Mouse (Mus musculus) liver, embryonic 15.5 days (tissue): ENCODE measurements at regions not wholly inside any gene's neighbourhood (a gene's known extent, or its start where the extent isn't known, plus 50 kb on each side); places are given as distances from the start of the nearest gene placed in this dataset.

Experiments used
- ATAC-seq: fragments of 200-750 bp; cut with Nextera tagmentation; 2 replicates; pipeline ENCODE4 v1.8.0; 2017; ENCODE audit warnings: moderate number of reproducible peaks, mild to moderate bottlenecking, moderate library complexity; ENCODE audit not compliant: insufficient read depth
- H3K27ac ChIP-seq: fragments of 300-500 bp; sonication (generic); replicated peaks from 2 replicates; pipeline ENCODE4 v1.5.1; 2015; ENCODE audit warnings: mild to moderate bottlenecking, inconsistent platforms
- H3K27me3 ChIP-seq: fragments of 300-500 bp; sonication (generic); 2 replicates; pipeline ENCODE4 v1.6.1; 2015; ENCODE audit warnings: mild to moderate bottlenecking, inconsistent platforms
- H3K36me3 ChIP-seq: fragments of 300-500 bp; sonication (generic); replicated peaks from 2 replicates; pipeline ENCODE4 v1.6.1; 2015; ENCODE audit warnings: moderate library complexity, mild to moderate bottlenecking, inconsistent platforms
- H3K4me1 ChIP-seq: fragments of 300-500 bp; sonication (generic); replicated peaks from 2 replicates; pipeline ENCODE4 v1.6.1; 2015; ENCODE audit warnings: inconsistent platforms
- H3K4me2 ChIP-seq: fragments of 300-500 bp; sonication (generic); 2 replicates; pipeline ENCODE4 v1.6.1; 2015; ENCODE audit warnings: moderate library complexity, mild to moderate bottlenecking, inconsistent platforms
- H3K4me3 ChIP-seq: fragments of 300-500 bp; sonication (generic); replicated peaks from 2 replicates; pipeline ENCODE4 v1.5.1; 2015; ENCODE audit warnings: mild to moderate bottlenecking, inconsistent platforms
- H3K9ac ChIP-seq: fragments of 300-500 bp; sonication (generic); 2 replicates; pipeline ENCODE4 v1.6.1; 2015; ENCODE audit warnings: moderate library complexity, mild to moderate bottlenecking, inconsistent platforms
- H3K9me3 ChIP-seq: fragments of 300-500 bp; sonication (generic); replicated peaks from 2 replicates; pipeline ENCODE4 v1.6.1; 2016; ENCODE audit warnings: inconsistent platforms
- WGBS: fragments of 180-500 bp; shearing (Covaris S2); methylation state at CpG from one replicate; pipeline ENCODE4 v1.1.7; 2015; ENCODE audit warnings: mixed read lengths; ENCODE audit not compliant: insufficient replicate concordance; 5-methylcytosine and 5-hydroxymethylcytosine counted together

GRCm38 (mm10) chr19:25729103-25729502 lies 56.9 kb downstream of the Dmrt2 start:
- no peak for ATAC-seq
- Histone ChIP-seq H3K9me3 (no peaks in the 10 kb centered on the region), H3K4me3 (no peak overlapping the region), H3K36me3 (no peaks in the 10 kb centered on the region), H3K9ac (no peak overlapping the region), H3K27me3 (no peaks in the 10 kb centered on the region), H3K4me2 (no peak overlapping the region), H3K4me1 (no peaks in the 10 kb centered on the region), H3K27ac (no peak overlapping the region)
- WGBS = 74% methylated on average over 5 of the region's 5 CpGs

GRCm38 (mm10) chr19:25729633-25730032 lies 57.4 kb downstream of the Dmrt2 start:
- no peak overlapping the region for H3K4me3 ChIP-seq
- no peak for ATAC-seq
- WGBS = 76% methylated on average over 1 of the region's 1 CpGs
- no peaks in the 10 kb centered on the region for H3K36me3 ChIP-seq
- H3K9ac ChIP-seq = no peak overlapping the region
- no peaks in the 10 kb centered on the region for H3K4me1 ChIP-seq
- H3K9me3 ChIP-seq = no peaks in the 10 kb centered on the region
- no peak overlapping the region for H3K27ac ChIP-seq
- H3K4me2 ChIP-seq = no peak overlapping the region
- H3K27me3 ChIP-seq = no peaks in the 10 kb centered on the region

GRCm38 (mm10) chr19:25778455-25778854 lies 106.2 kb downstream of the Dmrt2 start:
- WGBS = 61% methylated on average over 4 of the region's 4 CpGs
- no peaks in the 10 kb centered on the region for H3K36me3 ChIP-seq
- no peaks in the 10 kb centered on the region for H3K27me3 ChIP-seq
- no peak overlapping the region for H3K27ac ChIP-seq
- no peak for ATAC-seq
- no peaks in the 10 kb centered on the region for H3K9me3 ChIP-seq
- H3K4me2 ChIP-seq = no peak overlapping the region
- no peaks in the 10 kb centered on the region for H3K4me1 ChIP-seq
- H3K9ac ChIP-seq = no peak overlapping the region
- no peak overlapping the region for H3K4me3 ChIP-seq

- H3K27ac ChIP-seq = no peak overlapping the region
- H3K9ac ChIP-seq = no peak overlapping the region
- no peak for ATAC-seq
- no peaks in the 10 kb centered on the region for H3K36me3 ChIP-seq
- no peaks in the 10 kb centered on the region for H3K9me3 ChIP-seq
- WGBS = 50% methylated on average over 7 of the region's 7 CpGs
- H3K27me3 ChIP-seq = no peaks in the 10 kb centered on the region
- no peak overlapping the region for H3K4me3 ChIP-seq
- H3K4me1 ChIP-seq = no peaks in the 10 kb centered on the region
- H3K4me2 ChIP-seq = no peak overlapping the region
Observed at GRCm38 (mm10) chr19:25779356-25779755, 107.1 kb downstream of the Dmrt2 start.

DNA sequence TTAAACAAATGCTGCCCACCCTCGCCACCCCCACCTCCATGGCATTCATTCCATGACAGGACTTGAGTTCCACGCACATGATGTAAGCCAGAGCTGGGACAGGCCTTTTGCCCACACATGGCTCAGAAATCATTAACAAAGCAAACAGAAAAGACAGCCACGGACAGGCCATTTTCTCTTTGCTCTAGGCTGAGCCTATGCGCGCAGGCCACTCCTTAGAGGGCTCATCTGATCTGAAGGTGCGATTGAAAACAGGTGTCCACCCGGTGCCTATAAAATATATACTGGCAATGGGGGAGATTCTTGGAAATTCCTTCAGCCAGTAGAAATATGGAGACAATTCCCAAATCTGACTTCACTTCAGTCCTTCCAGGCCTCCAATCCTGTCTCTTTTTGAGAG lies 109.1 kb downstream of the Dmrt2 start:
- no peak overlapping the region for H3K4me2 ChIP-seq
- H3K36me3 ChIP-seq = no peaks in the 10 kb centered on the region
- ATAC-seq = no peak
- no peaks in the 10 kb centered on the region for H3K27me3 ChIP-seq
- no peaks in the 10 kb centered on the region for H3K4me1 ChIP-seq
- H3K27ac ChIP-seq = no peak overlapping the region
- H3K9me3 ChIP-seq = no peaks in the 10 kb centered on the region
- H3K9ac ChIP-seq = no peak overlapping the region
- WGBS = 59% methylated on average over 7 of the region's 7 CpGs
- H3K4me3 ChIP-seq = no peak overlapping the region

DNA sequence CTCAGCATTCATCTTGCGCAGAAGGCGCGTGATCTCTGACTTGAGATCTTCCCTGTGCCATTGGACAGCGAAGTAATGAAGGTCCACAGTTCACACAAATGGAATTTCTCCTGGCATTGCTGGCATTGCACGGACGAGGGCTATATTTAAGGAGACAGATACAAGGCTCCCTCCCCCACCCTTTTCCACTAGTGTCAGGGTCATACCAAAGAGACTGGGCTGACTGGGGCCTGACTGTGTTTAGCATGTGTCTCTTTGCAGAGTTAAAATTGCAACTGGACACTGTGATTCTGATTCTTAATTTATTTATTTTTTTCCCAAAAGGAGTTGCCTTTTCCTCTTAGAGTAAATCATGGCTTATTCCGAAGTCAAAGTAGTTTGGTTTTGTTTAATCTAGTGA lies 130.5 kb downstream of the Dmrt2 start:
- WGBS = 57% methylated on average over 7 of the region's 7 CpGs
- H3K4me2 ChIP-seq = no peak overlapping the region
- H3K4me1 ChIP-seq = no peaks in the 10 kb centered on the region
- no peak for ATAC-seq
- no peak overlapping the region for H3K27ac ChIP-seq
- H3K27me3 ChIP-seq = no peaks in the 10 kb centered on the region
- H3K4me3 ChIP-seq = no peak overlapping the region
- no peaks in the 10 kb centered on the region for H3K36me3 ChIP-seq
- no peaks in the 10 kb centered on the region for H3K9me3 ChIP-seq
- no peak overlapping the region for H3K9ac ChIP-seq

- no peak overlapping the region for H3K9ac ChIP-seq
- H3K27ac ChIP-seq = no peak overlapping the region
- H3K4me1 ChIP-seq = no peaks in the 10 kb centered on the region
- H3K9me3 ChIP-seq = no peaks in the 10 kb centered on the region
- no peaks in the 10 kb centered on the region for H3K27me3 ChIP-seq
- no peak overlapping the region for H3K4me2 ChIP-seq
- H3K4me3 ChIP-seq = no peak overlapping the region
- 68% methylated on average over 11 of the region's 11 CpGs for WGBS
- no peaks in the 10 kb centered on the region for H3K36me3 ChIP-seq
- no peak for ATAC-seq
Observed at GRCm38 (mm10) chr19:25805351-25805750, 133.1 kb downstream of the Dmrt2 start.

- Histone ChIP-seq H3K4me2 (no peak overlapping the region), H3K4me3 (no peak overlapping the region), H3K4me1 (no peaks in the 10 kb centered on the region), H3K9me3 (no peaks in the 10 kb centered on the region), H3K36me3 (no peaks in the 10 kb centered on the region), H3K9ac (no peak overlapping the region), H3K27me3 (no peaks in the 10 kb centered on the region), H3K27ac (no peak overlapping the region)
- ATAC-seq = no peak
- 75% methylated on average over 7 of the region's 7 CpGs for WGBS
Observed at GRCm38 (mm10) chr19:25813651-25814050, 141.4 kb downstream of the Dmrt2 start.

- no peak for ATAC-seq
- Histone ChIP-seq H3K27me3 (no peaks in the 10 kb centered on the region), H3K9me3 (no peaks in the 10 kb centered on the region), H3K36me3 (no peaks in the 10 kb centered on the region), H3K9ac (no peak overlapping the region), H3K4me2 (no peak overlapping the region), H3K27ac (no peak overlapping the region), H3K4me3 (no peak overlapping the region), H3K4me1 (no peaks in the 10 kb centered on the region)
- 55% methylated on average over 4 of the region's 4 CpGs for WGBS
Observed at GRCm38 (mm10) chr19:25845158-25845557, 172.9 kb downstream of the Dmrt2 start.

GRCm38 (mm10) chr19:25856344-25856743 lies 184.1 kb downstream of the Dmrt2 start:
- Histone ChIP-seq H3K4me2 (no peak overlapping the region), H3K4me1 (no peaks in the 10 kb centered on the region), H3K4me3 (no peak overlapping the region), H3K27ac (no peak overlapping the region), H3K9ac (no peak overlapping the region), H3K9me3 (no peaks in the 10 kb centered on the region), H3K36me3 (no peaks in the 10 kb centered on the region), H3K27me3 (no peaks in the 10 kb centered on the region)
- no peak for ATAC-seq
- WGBS = 47% methylated on average over 4 of the region's 4 CpGs

DNA sequence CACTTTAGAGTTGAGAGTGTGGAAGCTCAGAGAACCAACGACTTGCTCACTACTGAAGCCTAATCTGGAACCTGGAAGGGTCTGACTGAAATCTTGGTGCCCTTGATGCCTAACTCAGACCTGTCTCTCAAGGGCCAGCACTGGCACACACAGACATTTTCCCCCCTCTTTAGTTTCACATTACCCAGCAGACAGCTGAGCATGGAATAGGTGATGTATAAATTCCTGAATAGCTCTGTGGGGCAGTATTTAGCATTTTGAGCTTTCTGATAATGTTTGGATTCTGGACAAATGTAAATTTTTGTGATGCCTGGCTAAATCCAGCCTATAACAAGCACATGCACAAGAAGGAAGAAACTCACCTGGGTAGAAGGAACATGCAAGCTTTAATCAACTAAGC lies 191.1 kb downstream of the Dmrt2 start:
- H3K4me2 ChIP-seq = no peak overlapping the region
- no peaks in the 10 kb centered on the region for H3K4me1 ChIP-seq
- H3K27me3 ChIP-seq = no peaks in the 10 kb centered on the region
- 32% methylated on average over 1 of the region's 1 CpGs for WGBS
- H3K27ac ChIP-seq = no peak overlapping the region
- H3K36me3 ChIP-seq = no peaks in the 10 kb centered on the region
- H3K9ac ChIP-seq = no peak overlapping the region
- no peak for ATAC-seq
- H3K4me3 ChIP-seq = no peak overlapping the region
- H3K9me3 ChIP-seq = no peaks in the 10 kb centered on the region

DNA sequence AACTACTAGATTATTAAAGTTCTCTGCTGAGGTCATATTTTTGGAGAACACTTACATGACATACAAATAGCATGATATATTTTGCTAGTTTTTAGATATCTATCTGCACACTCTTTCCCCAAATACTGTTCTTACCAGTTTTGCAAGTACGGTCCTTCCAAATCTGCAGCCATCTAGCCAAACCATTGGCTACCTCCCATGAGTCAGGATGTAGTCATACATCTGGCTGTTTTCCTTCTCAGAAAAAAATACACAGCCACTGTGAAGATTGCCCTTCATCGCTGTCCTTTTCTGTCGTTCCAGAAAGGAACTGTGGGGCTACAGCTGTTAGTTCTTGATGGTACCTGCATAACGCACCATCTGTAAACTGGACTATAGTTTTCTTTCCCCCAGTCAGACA lies 234.5 kb downstream of the Dmrt2 start:
- Histone ChIP-seq H3K4me1 (no peaks in the 10 kb centered on the region), H3K4me2 (no peak overlapping the region), H3K4me3 (no peak overlapping the region), H3K9me3 (no peaks in the 10 kb centered on the region), H3K27ac (no peak overlapping the region), H3K9ac (no peak overlapping the region), H3K27me3 (no peaks in the 10 kb centered on the region), H3K36me3 (no peaks in the 10 kb centered on the region)
- ATAC-seq = no peak
- WGBS = 68% methylated on average over 4 of the region's 4 CpGs
